Mouse (Mus musculus) CD8-positive naive resting alpha-beta T cell, adult 2 months (primary cell): Measurements from ENCODE around the gene Tbc1d23.
A peak's percentile ranks its signal among the peaks of the same experiment; 100 is the strongest.
"Not testable (repeated sequence)": the region's sequence is repeated elsewhere in the genome, so short reads cannot be mapped to it uniquely, and the experiment has no call there.

Experiments used
- DNase-seq, 2 experiments: peaks; one replicate each; pipeline ENCODE4 v3.0.0; 2022; ENCODE audit warnings: low read depth in 2 of 2, low spot score in 2 of 2

Gene Tbc1d23

GRCm38 (mm10) chr16:57231089-57231936 is at the start of gene Tbc1d23:
Tbc1d23 (minus strand) TSS chr16:57231504.
- peak; percentile 93 for DNase-seq

GRCm38 (mm10) chr16:57280221-57281217 is 49.2 kb upstream of the Tbc1d23 start:
- DNase-seq: no peak

- no peak for DNase-seq
Observed at GRCm38 (mm10) chr16:57278976-57279626, 47.8 kb upstream of the Tbc1d23 start.

- DNase-seq: no peak
Observed at GRCm38 (mm10) chr16:57269751-57270150, 38.4 kb upstream of the Tbc1d23 start.

GRCm38 (mm10) chr16:57268058-57268841 is 36.9 kb upstream of the Tbc1d23 start:
- no peak for DNase-seq

GRCm38 (mm10) chr16:57267068-57267467 is 35.8 kb upstream of the Tbc1d23 start:
- DNase-seq: no peak

GRCm38 (mm10) chr16:57260152-57260551 is 28.8 kb upstream of the Tbc1d23 start:
- no peak for DNase-seq

- no peak for DNase-seq
Observed at GRCm38 (mm10) chr16:57259356-57260083, 28.2 kb upstream of the Tbc1d23 start.

- DNase-seq: no peak
Observed at GRCm38 (mm10) chr16:57251589-57252421, 20.5 kb upstream of the Tbc1d23 start.

- DNase-seq: no peak
Observed at GRCm38 (mm10) chr16:57250991-57251390, 19.7 kb upstream of the Tbc1d23 start.

- no peak for DNase-seq
Observed at GRCm38 (mm10) chr16:57247464-57247863, 16.2 kb upstream of the Tbc1d23 start.

- no peak for DNase-seq
Observed at GRCm38 (mm10) chr16:57246596-57246995, 15.3 kb upstream of the Tbc1d23 start.

GRCm38 (mm10) chr16:57243858-57244248 is 12.5 kb upstream of the Tbc1d23 start:
- peak; percentile 61 to 75 for DNase-seq

GRCm38 (mm10) chr16:57243205-57243857 is 12.0 kb upstream of the Tbc1d23 start:
- peak; percentile 20 to 35 for DNase-seq

- DNase-seq: no peak
Observed at GRCm38 (mm10) chr16:57242857-57243204, 11.5 kb upstream of the Tbc1d23 start.

- DNase-seq: no peak
Observed at GRCm38 (mm10) chr16:57235871-57236510, 4.7 kb upstream of the Tbc1d23 start.

GRCm38 (mm10) chr16:57231937-57232310 is 620 bp upstream of the Tbc1d23 start:
- DNase-seq: not testable (repeated sequence)

- no peak for DNase-seq
Observed at GRCm38 (mm10) chr16:57226444-57226843, 4.9 kb downstream of the Tbc1d23 start.
